Mouse (Mus musculus) MEL (cell line): ENCODE results near the gene Polk. TPM values are rescaled to one million over a fixed set of nuclear protein-coding genes. Genes with fewer than 3 reads are reported as not detected.

ENCODE experiments used
- DNase-seq: peaks from one replicate; pipeline ENCODE4 v3.0.0; 2011; ENCODE audit warnings: low read depth, low spot score
- H3K27ac ChIP-seq: 2 replicates; pipeline ENCODE4 v1.5.1; 2012; ENCODE audit warnings: low read depth, mild to moderate bottlenecking, control low read depth, low read length, moderate library complexity; ENCODE audit not compliant: control insufficient read depth
- H3K27me3 ChIP-seq, 2 experiments: fragments of 150-350 bp in 1 of 2; sonication (generic) in 1 of 2; 2 replicates each; pipeline ENCODE4 v1.6.1; 2012; ENCODE audit warnings: low read length in 2 of 2, mild to moderate bottlenecking in 2 of 2, improper control_type of control experiment in 1 of 2, moderate library complexity in 1 of 2; ENCODE audit not compliant: insufficient read depth in 2 of 2, control insufficient read depth in 1 of 2
- H3K36me3 ChIP-seq, 2 experiments: 2 replicates each; pipeline ENCODE4 v1.6.1; 2012 to 2014; ENCODE audit warnings: low read length in 2 of 2, improper control_type of control experiment in 1 of 2, inconsistent platforms in 1 of 2, mild to moderate bottlenecking in 1 of 2; ENCODE audit not compliant: insufficient read depth in 2 of 2, control insufficient read depth in 1 of 2
- H3K4me1 ChIP-seq, 2 experiments: fragments of 150-350 bp in 1 of 2; sonication (generic) in 1 of 2; 2 replicates each; pipeline ENCODE4 v1.6.1; 2012; ENCODE audit warnings: low read length in 2 of 2, improper control_type of control experiment in 1 of 2, mild to moderate bottlenecking in 1 of 2; ENCODE audit not compliant: insufficient read depth in 2 of 2, control insufficient read depth in 1 of 2
- H3K4me3 ChIP-seq, 2 experiments: fragments of 150-350 bp in 1 of 2; sonication (generic) in 1 of 2; 2 replicates each; pipeline ENCODE4 v1.5.1; 2012; ENCODE audit warnings: low read depth in 2 of 2, low read length in 2 of 2, mild to moderate bottlenecking in 2 of 2, moderate library complexity in 2 of 2, control low read depth in 1 of 2, improper control_type of control experiment in 1 of 2; ENCODE audit not compliant: control insufficient read depth in 1 of 2, insufficient read depth in 1 of 2
- H3K79me2 ChIP-seq: 2 replicates; pipeline ENCODE4 v1.6.1; 2012; ENCODE audit warnings: mild to moderate bottlenecking, low read length, moderate library complexity; ENCODE audit not compliant: control insufficient read depth, poor library complexity, insufficient read depth
- H3K9ac ChIP-seq: 2 replicates; pipeline ENCODE4 v1.6.1; 2012; ENCODE audit warnings: low read depth, mild to moderate bottlenecking, control low read depth, low read length, moderate library complexity; ENCODE audit not compliant: control insufficient read depth, poor library complexity, severe bottlenecking
- H3K9me3 ChIP-seq: fragments of 150-350 bp; sonication (generic); replicated peaks from 2 replicates; pipeline ENCODE4 v1.6.1; 2012; ENCODE audit warnings: mild to moderate bottlenecking, low read length, improper control_type of control experiment, moderate library complexity; ENCODE audit not compliant: insufficient read depth
- BHLHE40 ChIP-seq: IDR thresholded peaks from 2 replicates; pipeline ENCODE4 v1.6.1; 2012; ENCODE audit warnings: low read depth, mild to moderate bottlenecking, inconsistent platforms, low read length, improper control_type of control experiment, borderline replicate concordance
- CHD2 ChIP-seq: IDR thresholded peaks from 2 replicates; pipeline ENCODE4 v1.6.1; 2011; ENCODE audit warnings: low read length, improper control_type of control experiment
- CTCF ChIP-seq, 3 experiments: IDR thresholded peaks in 2 of 3; conservative IDR thresholded peaks in 1 of 3; 2 replicates each; pipeline ENCODE4 v1.5.1; 2011 to 2012; ENCODE audit warnings: low read length in 3 of 3, low read depth in 2 of 3, mild to moderate bottlenecking in 2 of 3, improper control_type of control experiment in 1 of 3, inconsistent platforms in 1 of 3, mixed read lengths in 1 of 3, moderate library complexity in 1 of 3; ENCODE audit not compliant: control insufficient read depth in 1 of 3, insufficient read depth in 1 of 3, poor library complexity in 1 of 3, severe bottlenecking in 1 of 3
- ELF1 ChIP-seq: IDR thresholded peaks from 2 replicates; pipeline ENCODE4 v1.6.1; 2014; ENCODE audit warnings: low read depth, mild to moderate bottlenecking, inconsistent platforms, low read length, improper control_type of control experiment, moderate library complexity
- EP300 ChIP-seq, 2 experiments: IDR thresholded peaks; 2 replicates each; pipeline ENCODE4 v1.6.1; 2011; ENCODE audit warnings: improper control_type of control experiment in 2 of 2, low read length in 2 of 2, low read depth in 1 of 2, mild to moderate bottlenecking in 1 of 2
- ETS1 ChIP-seq: IDR thresholded peaks from 2 replicates; pipeline ENCODE4 v1.6.1; 2012; ENCODE audit warnings: low read depth, mild to moderate bottlenecking, inconsistent platforms, low read length, improper control_type of control experiment, moderate library complexity
- GABPA ChIP-seq: IDR thresholded peaks from 2 replicates; pipeline ENCODE4 v1.6.1; 2012; ENCODE audit warnings: low read depth, mild to moderate bottlenecking, inconsistent platforms, low read length, improper control_type of control experiment, moderate library complexity
- JUND ChIP-seq: IDR thresholded peaks from 2 replicates; pipeline ENCODE4 v1.6.1; 2011; ENCODE audit warnings: low read depth, mild to moderate bottlenecking, improper control_type of control experiment, low read length
- MAX ChIP-seq: IDR thresholded peaks from 2 replicates; pipeline ENCODE4 v1.6.1; 2011; ENCODE audit warnings: low read length, improper control_type of control experiment
- MXI1 ChIP-seq: IDR thresholded peaks from 2 replicates; pipeline ENCODE4 v1.6.1; 2011; ENCODE audit warnings: mild to moderate bottlenecking, low read depth, low read length, improper control_type of control experiment
- NELFE ChIP-seq: IDR thresholded peaks from 2 replicates; pipeline ENCODE4 v1.6.1; 2011; ENCODE audit warnings: low read depth, low read length, improper control_type of control experiment
- NRF1 ChIP-seq: IDR thresholded peaks from 2 replicates; pipeline ENCODE4 v1.6.1; 2014; ENCODE audit warnings: low read depth, mild to moderate bottlenecking, inconsistent platforms, low read length, improper control_type of control experiment, moderate library complexity; ENCODE audit not compliant: poor library complexity, insufficient read depth, severe bottlenecking
- POLR2A ChIP-seq, 2 experiments: IDR thresholded peaks; 2 replicates each; pipeline ENCODE4 v1.6.1; 2011 to 2012; ENCODE audit warnings: low read length in 2 of 2, mild to moderate bottlenecking in 2 of 2, control low read depth in 1 of 2, improper control_type of control experiment in 1 of 2, low read depth in 1 of 2, moderate library complexity in 1 of 2; ENCODE audit not compliant: control insufficient read depth in 1 of 2, insufficient read depth in 1 of 2, poor library complexity in 1 of 2
- POLR2AphosphoS2 ChIP-seq: IDR thresholded peaks from 2 replicates; pipeline ENCODE4 v1.6.1; 2011; ENCODE audit warnings: low read length, improper control_type of control experiment
- RCOR1 ChIP-seq: IDR thresholded peaks from 2 replicates; pipeline ENCODE4 v1.6.1; 2012; ENCODE audit warnings: low read depth, mild to moderate bottlenecking, inconsistent platforms, low read length, improper control_type of control experiment
- SIN3A ChIP-seq: IDR thresholded peaks from 2 replicates; pipeline ENCODE4 v1.6.1; 2012; ENCODE audit warnings: low read length, improper control_type of control experiment, inconsistent platforms
- SMC3 ChIP-seq: IDR thresholded peaks from 2 replicates; pipeline ENCODE4 v1.6.1; 2011; ENCODE audit warnings: low read depth, low read length, improper control_type of control experiment
- TAL1 ChIP-seq: IDR thresholded peaks from 2 replicates; pipeline ENCODE4 v1.6.1; 2012; ENCODE audit warnings: mild to moderate bottlenecking, inconsistent platforms, low read length, moderate library complexity, mixed read lengths
- TCF12 ChIP-seq: IDR thresholded peaks from 2 replicates; pipeline ENCODE4 v1.6.1; 2014; ENCODE audit warnings: low read depth, mild to moderate bottlenecking, inconsistent platforms, low read length, improper control_type of control experiment, moderate library complexity
- UBTF ChIP-seq: IDR thresholded peaks from 2 replicates; pipeline ENCODE4 v1.6.1; 2012; ENCODE audit warnings: low read depth, mild to moderate bottlenecking, inconsistent platforms, low read length, improper control_type of control experiment, moderate library complexity, borderline replicate concordance; ENCODE audit not compliant: insufficient read depth
- USF1 ChIP-seq: IDR thresholded peaks from 2 replicates; pipeline ENCODE4 v1.6.1; 2014; ENCODE audit warnings: low read depth, mild to moderate bottlenecking, inconsistent platforms, low read length, improper control_type of control experiment, moderate library complexity
- ZC3H11A ChIP-seq: IDR thresholded peaks from 2 replicates; pipeline ENCODE4 v1.6.1; 2012; ENCODE audit warnings: low read depth, mild to moderate bottlenecking, inconsistent platforms, low read length, improper control_type of control experiment
- ZMIZ1 ChIP-seq: IDR thresholded peaks from 2 replicates; pipeline ENCODE4 v1.6.1; 2012; ENCODE audit warnings: low read depth, mild to moderate bottlenecking, inconsistent platforms, low read length, improper control_type of control experiment, moderate library complexity
- polyA plus RNA-seq, 2 experiments: library from polyadenylated mRNA; stranded (reverse) in 1 of 2; unstranded in 1 of 2; fragments of >175 nt in 1 of 2; fragments of >200 nt in 1 of 2; gene quantifications; 2 replicates each; pipeline versions ENCODE4 v1.2.1 to v1.2.4; 2012; ENCODE audit warnings: low replicate concordance in 2 of 2, low read depth in 1 of 2; ENCODE audit not compliant: insufficient read length in 2 of 2, insufficient read depth in 1 of 2, missing spikeins in 1 of 2
- total RNA-seq: library from RNA; depleted of rRNA; stranded (reverse); fragments of 300-350 nt; gene quantifications from 2 replicates; pipeline ENCODE4 v1.2.3, GENCODE M21; 2012

Polk gene
- total and polyA plus RNA-seq, 3 experiments: 2.9 to 3.6 TPM; not detected in 1

- no peaks in the 10 kb centered on the region for H3K79me2 ChIP-seq
- TF ChIP-seq JUND (no peak), RCOR1 (no peak), EP300 (IDR thresholded peaks at IDR 0.05; ENCODE audit: low read depth in 1 of 2, low read length in 2 of 2) (no peak), USF1 (no peak), POLR2A (IDR thresholded peaks at IDR 0.05; ENCODE audit: control insufficient read depth in 1 of 2, insufficient read depth in 1 of 2, low read depth in 1 of 2, low read length in 2 of 2, poor library complexity in 1 of 2) (no peak), CHD2 (no peak), SMC3 (no peak), BHLHE40 (no peak), ZC3H11A (no peak), MAX (no peak), ZMIZ1 (no peak), TAL1 (no peak), CTCF (IDR thresholded peaks at IDR 0.05 in 2 of 3, conservative IDR thresholded peaks at IDR 0.05 in 1 of 3; ENCODE audit: control insufficient read depth in 1 of 3, insufficient read depth in 1 of 3, low read depth in 2 of 3, low read length in 3 of 3, poor library complexity in 1 of 3, severe bottlenecking in 1 of 3) (no peak)
- no peak overlapping the region for H3K9ac ChIP-seq
- no peak overlapping the region for H3K27ac ChIP-seq
- no peaks in the 10 kb centered on the region for H3K36me3 ChIP-seq
- DNase-seq: no peak
- H3K4me3 ChIP-seq: no peak overlapping the region
- no peaks in the 10 kb centered on the region for H3K27me3 ChIP-seq
- H3K9me3 ChIP-seq: no peaks in the 10 kb centered on the region
- H3K4me1 ChIP-seq: no peaks in the 10 kb centered on the region
These were observed 54.4 kb downstream of the Polk start for GRCm38 (mm10) chr13:96487968-96488367.

GRCm38 (mm10) chr13:96487230-96487629 lies 55.1 kb downstream of the Polk start:
- Histone ChIP-seq H3K27me3 (no peaks in the 10 kb centered on the region), H3K36me3 (no peaks in the 10 kb centered on the region), H3K9me3 (no peaks in the 10 kb centered on the region), H3K79me2 (no peaks in the 10 kb centered on the region), H3K4me1 (no peaks in the 10 kb centered on the region), H3K9ac (no peak overlapping the region), H3K4me3 (no peak overlapping the region), H3K27ac (no peak overlapping the region)
- no peak for DNase-seq
- TF ChIP-seq NELFE: no peak
- no peak for TF ChIP-seq CTCF (IDR thresholded peaks at IDR 0.05 in 2 of 3, conservative IDR thresholded peaks at IDR 0.05 in 1 of 3; ENCODE audit: control insufficient read depth in 1 of 3, insufficient read depth in 1 of 3, low read depth in 2 of 3, low read length in 3 of 3, poor library complexity in 1 of 3, severe bottlenecking in 1 of 3)
- TF ChIP-seq BHLHE40: no peak
- TF ChIP-seq ZC3H11A: no peak
- no peak for TF ChIP-seq UBTF
- TF ChIP-seq MXI1: no peak
- no peak for TF ChIP-seq NRF1
- TF ChIP-seq SIN3A: no peak
- TF ChIP-seq EP300 (IDR thresholded peaks at IDR 0.05; ENCODE audit: low read depth in 1 of 2, low read length in 2 of 2): no peak
- no peak for TF ChIP-seq TCF12
- TF ChIP-seq POLR2A (IDR thresholded peaks at IDR 0.05; ENCODE audit: control insufficient read depth in 1 of 2, insufficient read depth in 1 of 2, low read depth in 1 of 2, low read length in 2 of 2, poor library complexity in 1 of 2): no peak
- no peak for TF ChIP-seq CHD2
- TF ChIP-seq POLR2AphosphoS2: no peak
- TF ChIP-seq GABPA: no peak
- TF ChIP-seq ELF1: no peak
- no peak for TF ChIP-seq ETS1
- no peak for TF ChIP-seq USF1
